Mouse (Mus musculus): ENCODE measurements around the gene Zbtb34. TPM values are rescaled to one million over a fixed set of nuclear protein-coding genes. Genes with fewer than 3 reads are reported as not detected.

The Zbtb34 gene
- polyA plus RNA-seq (2012; fragmentation: generic; extraction: Trizol) = 1.6 TPM
- long read RNA-seq, experiment 1 = 0 reads
- long read RNA-seq, experiment 2 = 0 reads

DNA sequence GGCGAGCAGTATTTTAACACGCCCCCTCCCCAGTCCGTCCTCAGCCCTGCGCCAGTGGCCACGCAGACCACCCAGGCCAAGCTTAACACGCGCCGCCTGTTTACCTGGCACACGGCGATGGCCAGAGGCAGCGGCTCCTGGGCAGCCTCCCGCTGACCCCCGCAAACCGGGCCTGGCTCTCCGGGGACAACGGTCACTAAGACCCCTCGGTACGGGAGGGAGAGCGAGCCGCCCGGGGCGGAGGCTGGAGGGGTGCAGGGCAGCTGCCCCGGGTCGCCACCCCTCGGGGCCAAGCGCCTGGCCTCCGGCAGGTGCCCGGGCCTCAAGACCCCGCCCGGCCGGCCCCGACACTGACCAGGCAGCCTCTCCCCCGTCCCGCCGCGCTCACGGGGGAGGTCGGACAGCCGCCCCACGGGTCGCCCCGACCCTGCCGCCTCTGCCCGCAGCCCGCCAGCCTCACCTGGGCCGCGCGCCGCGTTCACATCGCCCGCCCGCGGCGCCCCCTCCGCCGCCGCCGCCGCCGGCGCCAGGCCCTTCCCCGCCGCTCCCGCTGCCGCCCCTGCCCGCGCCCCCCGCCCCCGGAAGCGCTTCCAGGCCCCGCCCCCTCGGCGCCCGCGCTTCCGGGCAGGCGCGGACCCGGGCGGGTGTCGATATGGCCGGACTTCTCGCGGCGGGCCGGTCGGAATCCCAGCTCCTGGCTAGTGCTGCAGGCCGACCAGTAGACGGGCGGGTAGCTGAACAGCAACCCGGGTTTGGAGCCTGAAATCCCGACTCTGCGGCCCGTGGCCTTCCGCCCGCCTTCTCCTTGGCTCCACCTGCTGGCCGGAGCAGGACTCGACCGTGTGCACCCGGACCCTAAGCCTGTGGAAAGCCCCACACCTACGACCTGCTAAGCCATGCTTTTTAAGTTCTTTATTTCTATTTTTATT is at the start of gene Zbtb34:
Zbtb34 (minus strand) TSS at position 554 of the 929 bp plus-strand sequence.
- H3K27me3 ChIP-seq (ENCODE audit: control insufficient read depth, insufficient read depth, insufficient read length) = no peaks in the 10 kb centered on the region
- H3ac ChIP-seq (ENCODE audit: control insufficient read depth, insufficient read length, low read depth) = peak within 1 kb of the TSS; percentile 94
- peaks cover 23% of the 10 kb centered on the region for H3K79me2 ChIP-seq (ENCODE audit: control insufficient read depth, insufficient read depth)
- TF ChIP-seq MYOG (IDR thresholded peaks at IDR 0.05; ENCODE audit: control insufficient read depth, extremely low read depth, insufficient read length) (no peak), MYOD1 (IDR thresholded peaks at IDR 0.05; ENCODE audit: control insufficient read depth, insufficient read length, low read depth) (no peak), CTCF (IDR thresholded peaks at IDR 0.05; ENCODE audit: control insufficient read depth, insufficient read depth, insufficient read length) (peak; percentile 85), MAX (IDR thresholded peaks at IDR 0.05) (no peak), USF1 (IDR thresholded peaks at IDR 0.05; ENCODE audit: low read depth) (no peak)
- peaks cover 12% of the 10 kb centered on the region for H3K36me3 ChIP-seq (ENCODE audit: control insufficient read depth, insufficient read depth)
- H3K79me3 ChIP-seq (ENCODE audit: low read depth) = peaks cover 5% of the 10 kb centered on the region
- peak within 1 kb of the TSS; percentile 89 for H3K4me3 ChIP-seq (ENCODE audit: insufficient read depth, poor library complexity, severe bottlenecking)

- Histone ChIP-seq H3K27me3 (ENCODE audit: control insufficient read depth, insufficient read depth, insufficient read length) (peaks cover 18% of the 10 kb centered on the region), H3K79me3 (ENCODE audit: low read depth) (no peaks in the 10 kb centered on the region), H3K79me2 (ENCODE audit: control insufficient read depth, insufficient read depth) (no peaks in the 10 kb centered on the region), H3K4me3 (ENCODE audit: insufficient read depth, poor library complexity, severe bottlenecking) (no peak overlapping the region), H3ac (ENCODE audit: control insufficient read depth, insufficient read length, low read depth) (no peak overlapping the region), H3K36me3 (ENCODE audit: control insufficient read depth, insufficient read depth) (no peaks in the 10 kb centered on the region)
- TF ChIP-seq FOSL1 (IDR thresholded peaks at IDR 0.05; ENCODE audit: insufficient read depth, low read length, poor library complexity, severe bottlenecking) (no peak), CEBPB (IDR thresholded peaks at IDR 0.05; ENCODE audit: low read depth) (no peak), USF1 (IDR thresholded peaks at IDR 0.05; ENCODE audit: low read depth) (no peak), MAX (IDR thresholded peaks at IDR 0.05) (no peak), MYOG (IDR thresholded peaks at IDR 0.05; ENCODE audit: control insufficient read depth, extremely low read depth, insufficient read length) (no peak), CTCF (IDR thresholded peaks at IDR 0.05; ENCODE audit: control insufficient read depth, insufficient read depth, insufficient read length) (no peak), MYOD1 (IDR thresholded peaks at IDR 0.05; ENCODE audit: control insufficient read depth, insufficient read length, low read depth) (no peak)
These were observed 47.0 kb upstream of the Zbtb34 start for GRCm38 (mm10) chr2:33477961-33478755.

DNA sequence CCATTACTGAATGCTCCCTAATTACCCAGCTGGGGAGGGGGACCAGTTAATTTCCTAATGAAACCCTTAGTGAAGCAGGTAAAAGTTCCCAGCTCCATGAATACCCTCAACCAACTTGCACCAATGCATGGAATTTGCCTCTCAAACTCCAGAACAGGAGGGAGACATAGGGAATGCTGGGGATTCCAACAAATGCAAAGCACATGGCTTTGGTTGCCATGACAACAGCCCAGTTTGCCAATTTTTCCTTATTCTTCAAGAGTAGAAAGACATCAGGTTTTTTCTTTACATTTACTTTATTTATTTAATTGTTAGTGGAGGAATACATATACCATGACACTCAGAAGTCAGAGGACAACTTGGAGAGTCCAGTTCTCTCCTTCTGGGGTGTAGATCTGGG is 44.8 kb upstream of the Zbtb34 start:
- Histone ChIP-seq H3K79me3 (ENCODE audit: low read depth) (no peaks in the 10 kb centered on the region), H3ac (ENCODE audit: control insufficient read depth, insufficient read length, low read depth) (no peak overlapping the region), H3K79me2 (ENCODE audit: control insufficient read depth, insufficient read depth) (no peaks in the 10 kb centered on the region), H3K27me3 (ENCODE audit: control insufficient read depth, insufficient read depth, insufficient read length) (peaks cover 8% of the 10 kb centered on the region), H3K4me3 (ENCODE audit: insufficient read depth, poor library complexity, severe bottlenecking) (no peak overlapping the region), H3K36me3 (ENCODE audit: control insufficient read depth, insufficient read depth) (no peaks in the 10 kb centered on the region)
- TF ChIP-seq MYOG (IDR thresholded peaks at IDR 0.05; ENCODE audit: control insufficient read depth, extremely low read depth, insufficient read length) (no peak), MAX (IDR thresholded peaks at IDR 0.05) (no peak), CEBPB (IDR thresholded peaks at IDR 0.05; ENCODE audit: low read depth) (no peak), MYOD1 (IDR thresholded peaks at IDR 0.05; ENCODE audit: control insufficient read depth, insufficient read length, low read depth) (no peak), CTCF (IDR thresholded peaks at IDR 0.05; ENCODE audit: control insufficient read depth, insufficient read depth, insufficient read length) (no peak)

GRCm38 (mm10) chr2:33468466-33469097 is 37.5 kb upstream of the Zbtb34 start, which contains the start of gene Zbtb43:
Zbtb43 (minus strand) TSS chr2:33468559.
- peaks cover 23% of the 10 kb centered on the region for H3K79me3 ChIP-seq (ENCODE audit: low read depth)
- H3K36me3 ChIP-seq (ENCODE audit: control insufficient read depth, insufficient read depth) = peaks cover 6% of the 10 kb centered on the region
- TF ChIP-seq CEBPB (IDR thresholded peaks at IDR 0.05; ENCODE audit: low read depth) (no peak), MAX (IDR thresholded peaks at IDR 0.05) (peak; percentile 98), MYOG (IDR thresholded peaks at IDR 0.05; ENCODE audit: control insufficient read depth, extremely low read depth, insufficient read length) (no peak)
- H3ac ChIP-seq (ENCODE audit: control insufficient read depth, insufficient read length, low read depth) = peak within 1 kb of the TSS; percentile 91
- peaks cover 48% of the 10 kb centered on the region for H3K79me2 ChIP-seq (ENCODE audit: control insufficient read depth, insufficient read depth)
- no peaks in the 10 kb centered on the region for H3K27me3 ChIP-seq (ENCODE audit: control insufficient read depth, insufficient read depth, insufficient read length)
- peak within 1 kb of the TSS; percentile 89 for H3K4me3 ChIP-seq (ENCODE audit: insufficient read depth, poor library complexity, severe bottlenecking)

GRCm38 (mm10) chr2:33467546-33468465 is 36.7 kb upstream of the Zbtb34 start:
- TF ChIP-seq CEBPB (IDR thresholded peaks at IDR 0.05; ENCODE audit: low read depth) = no peak
- TF ChIP-seq MAX (IDR thresholded peaks at IDR 0.05) = no peak
- TF ChIP-seq MYOG (IDR thresholded peaks at IDR 0.05; ENCODE audit: control insufficient read depth, extremely low read depth, insufficient read length) = no peak
- no peak for TF ChIP-seq FOSL1 (IDR thresholded peaks at IDR 0.05; ENCODE audit: insufficient read depth, low read length, poor library complexity, severe bottlenecking)
- TF ChIP-seq MYOD1 (IDR thresholded peaks at IDR 0.05; ENCODE audit: control insufficient read depth, insufficient read length, low read depth) = no peak
- no peak for TF ChIP-seq CTCF (IDR thresholded peaks at IDR 0.05; ENCODE audit: control insufficient read depth, insufficient read depth, insufficient read length)
- peaks cover 27% of the 10 kb centered on the region for H3K79me3 ChIP-seq (ENCODE audit: low read depth)
- peak overlapping the region; percentile 91 for H3ac ChIP-seq (ENCODE audit: control insufficient read depth, insufficient read length, low read depth)
- peaks cover 12% of the 10 kb centered on the region for H3K36me3 ChIP-seq (ENCODE audit: control insufficient read depth, insufficient read depth)
- H3K27me3 ChIP-seq (ENCODE audit: control insufficient read depth, insufficient read depth, insufficient read length) = no peaks in the 10 kb centered on the region
- peaks cover 56% of the 10 kb centered on the region for H3K79me2 ChIP-seq (ENCODE audit: control insufficient read depth, insufficient read depth)
- peak overlapping the region; percentile 89 for H3K4me3 ChIP-seq (ENCODE audit: insufficient read depth, poor library complexity, severe bottlenecking)

Measured in C2C12 (cell line).